Mouse (Mus musculus): ENCODE results near the gene Rara. TPM values are rescaled to one million over a fixed set of nuclear protein-coding genes. Genes with fewer than 3 reads are reported as not detected.
"Not testable (repeated sequence)": the region's sequence is repeated elsewhere in the genome, so short reads cannot be mapped to it uniquely, and the experiment has no call there.

Rara gene
- polyA plus RNA-seq, 1 experiment from 2014 or later: 38.6 TPM

DNA sequence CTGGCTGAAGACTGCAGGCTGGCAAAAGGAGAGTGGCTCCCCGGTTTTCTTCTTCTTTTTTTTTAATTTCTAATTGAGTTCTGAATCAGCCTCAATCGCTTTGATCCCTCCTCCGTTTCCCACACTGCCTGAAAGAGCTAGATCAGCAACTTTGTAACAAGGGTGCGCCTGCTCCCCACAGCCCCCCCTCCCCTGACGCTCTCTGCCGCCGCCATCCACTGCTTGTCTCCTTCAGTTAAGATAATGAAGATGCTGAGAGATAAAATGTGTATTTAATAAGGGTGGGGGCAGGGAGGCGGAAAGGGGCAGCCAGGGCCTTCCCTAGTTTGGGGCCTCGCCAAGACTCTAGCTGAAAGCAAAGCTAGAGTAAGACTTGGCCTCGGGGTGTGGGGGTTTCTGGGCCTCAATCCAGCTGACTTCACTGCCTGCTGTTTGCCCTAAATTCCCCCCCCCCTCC, 2.3 kb upstream of the Rara start:
- 3% methylated on average over 10 of the region's 10 CpGs for WGBS
- no peaks in the 10 kb centered on the region for H3K36me3 ChIP-seq
- H3K4me1 ChIP-seq: peaks cover 77% of the 10 kb centered on the region
- ATAC-seq (ENCODE audit: low FRiP score): 0 out of 2 replicates have a peak, but pooled peaks have one; percentile 17
- H3K4me2 ChIP-seq (replicated peaks): peak overlapping the region; percentile 30
- no peaks in the 10 kb centered on the region for H3K9me3 ChIP-seq (replicated peaks)
- no peak overlapping the region for H3K4me3 ChIP-seq
- H3K27me3 ChIP-seq: no peaks in the 10 kb centered on the region
- H3K27ac ChIP-seq: peak overlapping the region; percentile 84
- H3K9ac ChIP-seq: peak overlapping the region; percentile 38; the same call in 1 of the 2 replicates

GRCm38 (mm10) chr11:98925868-98926311, 1.7 kb upstream of the Rara start:
- H3K9ac ChIP-seq: peak overlapping the region; percentile 38; the same call in 1 of the 2 replicates
- H3K36me3 ChIP-seq: no peaks in the 10 kb centered on the region
- WGBS: 3% methylated on average over 12 of the region's 12 CpGs
- 0 out of 2 replicates have a peak, but pooled peaks have one; percentile 44 for ATAC-seq (ENCODE audit: low FRiP score)
- peak overlapping the region; percentile 84 for H3K27ac ChIP-seq
- peaks cover 83% of the 10 kb centered on the region for H3K4me1 ChIP-seq
- peak overlapping the region; percentile 30 for H3K4me2 ChIP-seq (replicated peaks)
- no peak overlapping the region for H3K4me3 ChIP-seq
- H3K27me3 ChIP-seq: no peaks in the 10 kb centered on the region
- H3K9me3 ChIP-seq (replicated peaks): no peaks in the 10 kb centered on the region

GRCm38 (mm10) chr11:98926553-98926952, 1.1 kb upstream of the Rara start:
- no peak overlapping the region for H3K4me3 ChIP-seq
- 51% methylated on average over 7 of the region's 7 CpGs for WGBS
- H3K4me2 ChIP-seq (replicated peaks): no peak overlapping the region
- H3K27me3 ChIP-seq: no peaks in the 10 kb centered on the region
- no peaks in the 10 kb centered on the region for H3K36me3 ChIP-seq
- H3K9me3 ChIP-seq (replicated peaks): no peaks in the 10 kb centered on the region
- no peak overlapping the region for H3K9ac ChIP-seq
- no peak for ATAC-seq (ENCODE audit: low FRiP score)
- H3K4me1 ChIP-seq: peaks cover 90% of the 10 kb centered on the region
- H3K27ac ChIP-seq: peak overlapping the region; percentile 84

DNA sequence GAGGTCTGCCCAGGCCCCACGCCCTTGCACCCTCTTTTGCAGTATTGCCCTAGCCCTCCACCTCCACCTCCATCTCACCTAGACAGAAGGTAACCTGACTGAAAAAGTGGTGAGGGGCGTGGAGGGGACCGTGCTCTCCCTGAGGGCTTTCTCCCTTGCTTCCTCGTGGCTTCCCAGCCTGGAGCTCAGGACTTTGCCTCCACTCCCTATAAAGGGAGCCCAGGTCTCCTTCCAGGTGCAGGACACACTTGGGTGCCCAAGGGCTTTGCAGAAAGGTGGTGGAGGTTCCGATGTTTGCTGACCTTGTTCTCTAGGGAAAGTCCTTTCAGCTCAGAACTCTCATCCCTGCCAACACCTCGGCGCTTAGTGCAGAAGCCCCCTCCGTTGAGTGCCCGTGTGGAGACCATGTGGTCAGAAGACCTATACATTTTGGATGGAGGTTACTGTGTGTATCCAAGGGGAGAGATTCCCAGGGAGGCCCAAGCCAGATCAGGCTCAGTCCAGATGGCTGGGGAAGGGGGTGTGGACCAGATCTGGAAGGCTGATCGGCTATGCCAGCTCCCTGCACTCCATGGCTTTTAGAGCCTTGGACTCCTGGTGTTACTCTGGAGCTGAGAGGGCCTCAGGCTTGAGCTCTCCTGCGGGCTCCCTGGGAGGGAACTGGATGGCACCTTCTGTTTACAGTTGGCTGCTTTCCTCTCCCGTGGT, 722 bp downstream of the Rara start:
- peak overlapping the region; percentile 80 for H3K4me2 ChIP-seq (replicated peaks)
- H3K36me3 ChIP-seq: no peaks in the 10 kb centered on the region
- H3K9me3 ChIP-seq (replicated peaks): no peaks in the 10 kb centered on the region
- WGBS: 10% methylated on average over 12 of the region's 12 CpGs
- H3K27me3 ChIP-seq: no peaks in the 10 kb centered on the region
- H3K9ac ChIP-seq: peak overlapping the region; percentile 84
- peaks cover 92% of the 10 kb centered on the region for H3K4me1 ChIP-seq
- peak overlapping the region; percentile 46 for H3K27ac ChIP-seq
- ATAC-seq (ENCODE audit: low FRiP score): peak; percentile 6; the same call in 1 of the 2 replicates
- peak overlapping the region; percentile 56 for H3K4me3 ChIP-seq

DNA sequence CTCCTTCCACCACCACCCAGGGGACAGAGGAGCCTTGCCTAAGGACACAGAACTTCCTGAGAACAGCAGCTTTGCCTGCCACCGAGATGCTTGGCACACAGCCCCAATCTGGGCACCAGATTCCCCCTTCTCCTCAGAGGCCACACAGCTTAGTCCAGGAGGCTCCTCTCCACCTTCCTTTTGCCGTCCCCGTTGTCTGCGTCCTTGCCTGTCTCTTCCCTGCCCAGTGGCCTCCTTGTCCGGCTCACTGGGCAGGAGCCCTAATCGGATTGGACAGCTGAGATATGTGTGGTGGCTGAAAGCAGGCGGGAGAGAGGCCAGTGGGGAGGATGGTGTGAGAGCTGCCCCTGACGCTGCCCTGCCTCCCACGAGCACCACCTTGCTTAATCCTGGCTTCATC, 1.9 kb downstream of the Rara start:
- H3K36me3 ChIP-seq: no peaks in the 10 kb centered on the region
- no peaks in the 10 kb centered on the region for H3K27me3 ChIP-seq
- H3K4me2 ChIP-seq (replicated peaks): peak overlapping the region; percentile 80
- ATAC-seq (ENCODE audit: low FRiP score): no peak
- H3K9me3 ChIP-seq (replicated peaks): no peaks in the 10 kb centered on the region
- peak overlapping the region; percentile 76 for H3K27ac ChIP-seq
- H3K4me1 ChIP-seq: peaks cover 84% of the 10 kb centered on the region
- 5% methylated on average over 9 of the region's 9 CpGs for WGBS
- peak overlapping the region; percentile 7; the same call in 1 of the 2 replicates for H3K4me3 ChIP-seq
- peak overlapping the region; percentile 47 for H3K9ac ChIP-seq

GRCm38 (mm10) chr11:98930127-98930601, 2.5 kb downstream of the Rara start:
- H3K27ac ChIP-seq: peak overlapping the region; percentile 76
- H3K9ac ChIP-seq: peak overlapping the region; percentile 47; the same call in 1 of the 2 replicates
- peaks cover 79% of the 10 kb centered on the region for H3K4me1 ChIP-seq
- H3K27me3 ChIP-seq: peaks cover 2% of the 10 kb centered on the region; the same call in 1 of the 2 replicates
- H3K9me3 ChIP-seq (replicated peaks): no peaks in the 10 kb centered on the region
- H3K4me2 ChIP-seq (replicated peaks): peak overlapping the region; percentile 80
- no peak for ATAC-seq (ENCODE audit: low FRiP score)
- WGBS: 53% methylated on average over 7 of the region's 7 CpGs
- H3K4me3 ChIP-seq: peak overlapping the region; percentile 0; the same call in 1 of the 2 replicates
- H3K36me3 ChIP-seq: no peaks in the 10 kb centered on the region

- Histone ChIP-seq H3K4me2 (replicated peaks) (peak overlapping the region; percentile 19), H3K27ac (peak overlapping the region; percentile 76)
- WGBS: 50% methylated on average over 10 of the region's 10 CpGs
These were observed 3.3 kb downstream of the Rara start for GRCm38 (mm10) chr11:98930773-98931512.

GRCm38 (mm10) chr11:98931513-98932292, 4.1 kb downstream of the Rara start:
- Histone ChIP-seq H3K27ac (peak overlapping the region; percentile 76), H3K4me3 (no peak overlapping the region)
- 35% methylated on average over 7 of the region's 7 CpGs for WGBS

More at GRCm38 (mm10) chr11:98930773-98931512, 3.3 kb downstream of the Rara start:
- Histone ChIP-seq H3K9ac (peak overlapping the region; percentile 27), H3K36me3 (no peaks in the 10 kb centered on the region), H3K27me3 (peaks cover 6% of the 10 kb centered on the region; the same call in 1 of the 2 replicates), H3K4me1 (peaks cover 77% of the 10 kb centered on the region), H3K4me3 (no peak overlapping the region), H3K9me3 (replicated peaks) (no peaks in the 10 kb centered on the region)
- ATAC-seq (ENCODE audit: low FRiP score): no peak

GRCm38 (mm10) chr11:98932293-98933091, 4.9 kb downstream of the Rara start:
- Histone ChIP-seq H3K4me2 (replicated peaks) (peak overlapping the region; percentile 36), H3K9ac (no peak overlapping the region), H3K9me3 (replicated peaks) (no peaks in the 10 kb centered on the region), H3K27me3 (peaks cover 6% of the 10 kb centered on the region; the same call in 1 of the 2 replicates), H3K27ac (peak overlapping the region; percentile 76), H3K36me3 (no peaks in the 10 kb centered on the region), H3K4me3 (no peak overlapping the region), H3K4me1 (peaks cover 79% of the 10 kb centered on the region)
- ATAC-seq (ENCODE audit: low FRiP score): no peak
- 28% methylated on average over 19 of the region's 19 CpGs for WGBS

More at GRCm38 (mm10) chr11:98931513-98932292, 4.1 kb downstream of the Rara start:
- no peak for ATAC-seq (ENCODE audit: low FRiP score)
- H3K4me2 ChIP-seq (replicated peaks): peak overlapping the region; percentile 36
- no peaks in the 10 kb centered on the region for H3K9me3 ChIP-seq (replicated peaks)
- H3K36me3 ChIP-seq: no peaks in the 10 kb centered on the region
- peaks cover 78% of the 10 kb centered on the region for H3K4me1 ChIP-seq
- peak overlapping the region; percentile 27; the same call in 1 of the 2 replicates for H3K9ac ChIP-seq
- peaks cover 6% of the 10 kb centered on the region; the same call in 1 of the 2 replicates for H3K27me3 ChIP-seq

GRCm38 (mm10) chr11:98933151-98933550, 5.5 kb downstream of the Rara start:
- Histone ChIP-seq H3K27ac (0 out of 2 replicates have a peak overlapping the region, but pooled peaks have one; percentile 76), H3K4me2 (replicated peaks) (peak overlapping the region; percentile 36; the same call in 1 of the 2 replicates), H3K27me3 (peaks cover 6% of the 10 kb centered on the region; the same call in 1 of the 2 replicates), H3K9me3 (replicated peaks) (no peaks in the 10 kb centered on the region), H3K4me1 (peaks cover 78% of the 10 kb centered on the region), H3K36me3 (no peaks in the 10 kb centered on the region), H3K9ac (no peak overlapping the region), H3K4me3 (no peak overlapping the region)
- no peak for ATAC-seq (ENCODE audit: low FRiP score)
- 49% methylated on average over 9 of the region's 9 CpGs for WGBS

GRCm38 (mm10) chr11:98933847-98934246, 6.2 kb downstream of the Rara start:
- not testable (repeated sequence) for H3K9ac ChIP-seq; ATAC-seq (ENCODE audit: low FRiP score); H3K4me2 ChIP-seq (replicated peaks); H3K27me3 ChIP-seq; H3K36me3 ChIP-seq; H3K27ac ChIP-seq; H3K4me3 ChIP-seq; H3K9me3 ChIP-seq (replicated peaks)
- WGBS: 85% methylated on average over 2 of the region's 2 CpGs
- peaks cover 78% of the 10 kb centered on the region for H3K4me1 ChIP-seq

All from hindbrain, embryonic 12.5 days (tissue).